Mouse (Mus musculus) spleen, postnatal 0 days (tissue): Measurements from ENCODE around the gene Ssb. TPM values are rescaled to one million over a fixed set of nuclear protein-coding genes. Genes with fewer than 3 reads are reported as not detected.

Experiments
- polyA plus RNA-seq: library from polyadenylated mRNA; unstranded; fragments of >200 nt; fragmentation: Nextera tagmentation; extraction: Ambion mirVana; gene quantifications from 2 replicates; pipeline ENCODE4 v1.2.1, GENCODE M21; 2015

Gene Ssb
- polyA plus RNA-seq, result 253 and 259 TPM in 2 replicates

DNA sequence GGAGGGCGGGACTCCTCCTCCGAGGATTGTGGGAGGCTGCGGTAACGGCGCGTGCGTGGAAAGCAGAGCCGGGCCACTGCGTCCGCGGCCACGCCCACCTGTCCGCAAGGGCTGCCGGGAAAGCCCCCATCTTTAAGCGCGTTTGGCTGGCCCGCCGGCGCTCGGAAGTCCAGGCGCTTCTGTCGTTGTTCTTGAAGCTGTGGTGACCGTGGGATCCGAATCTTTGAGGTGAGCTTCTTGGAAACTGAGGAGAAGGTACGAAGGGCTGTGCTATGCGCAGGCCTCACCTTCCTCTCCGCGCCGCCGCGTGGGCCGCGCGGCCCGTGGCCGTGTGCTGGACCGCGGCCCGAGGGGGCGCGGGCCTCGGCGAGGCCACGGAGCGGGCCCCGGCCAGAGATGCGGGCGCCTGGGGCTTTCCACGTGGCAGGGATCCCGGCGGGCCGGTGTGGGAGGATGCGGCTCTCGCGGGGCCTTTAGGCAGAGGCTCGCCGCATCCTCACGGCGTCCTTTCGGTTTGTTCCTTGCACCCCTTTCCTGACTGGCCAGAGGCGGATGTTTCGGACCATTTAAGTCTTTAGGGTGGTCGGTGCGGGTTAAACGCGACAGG is at the start of gene Ssb:
Gene Ssb (plus strand): TSS at position 78 of the 607 bp plus-strand sequence.

DNA sequence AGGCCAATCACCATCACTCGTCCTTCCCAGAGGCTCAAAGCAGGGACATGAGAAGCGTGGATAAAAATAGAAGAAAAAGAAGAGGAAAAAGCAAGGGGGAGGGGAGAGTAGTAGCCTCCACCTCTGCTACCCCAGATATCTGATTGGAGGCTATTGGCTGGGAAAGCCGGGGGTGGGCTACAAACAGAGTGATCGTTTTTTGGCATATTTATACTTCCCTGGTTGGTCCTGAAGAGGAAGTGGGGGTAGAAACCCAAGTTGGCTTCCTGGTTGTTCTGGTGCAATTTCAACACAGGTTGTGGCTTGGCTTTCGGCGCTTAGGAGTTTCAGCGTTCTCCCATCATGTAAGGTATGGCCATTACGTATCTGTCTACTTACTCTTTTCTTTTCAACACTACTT is 39.7 kb upstream of the Ssb start, which contains the start of gene Klhl23:
Gene Klhl23 (plus strand): TSS at position 234 of the 400 bp plus-strand sequence.

DNA sequence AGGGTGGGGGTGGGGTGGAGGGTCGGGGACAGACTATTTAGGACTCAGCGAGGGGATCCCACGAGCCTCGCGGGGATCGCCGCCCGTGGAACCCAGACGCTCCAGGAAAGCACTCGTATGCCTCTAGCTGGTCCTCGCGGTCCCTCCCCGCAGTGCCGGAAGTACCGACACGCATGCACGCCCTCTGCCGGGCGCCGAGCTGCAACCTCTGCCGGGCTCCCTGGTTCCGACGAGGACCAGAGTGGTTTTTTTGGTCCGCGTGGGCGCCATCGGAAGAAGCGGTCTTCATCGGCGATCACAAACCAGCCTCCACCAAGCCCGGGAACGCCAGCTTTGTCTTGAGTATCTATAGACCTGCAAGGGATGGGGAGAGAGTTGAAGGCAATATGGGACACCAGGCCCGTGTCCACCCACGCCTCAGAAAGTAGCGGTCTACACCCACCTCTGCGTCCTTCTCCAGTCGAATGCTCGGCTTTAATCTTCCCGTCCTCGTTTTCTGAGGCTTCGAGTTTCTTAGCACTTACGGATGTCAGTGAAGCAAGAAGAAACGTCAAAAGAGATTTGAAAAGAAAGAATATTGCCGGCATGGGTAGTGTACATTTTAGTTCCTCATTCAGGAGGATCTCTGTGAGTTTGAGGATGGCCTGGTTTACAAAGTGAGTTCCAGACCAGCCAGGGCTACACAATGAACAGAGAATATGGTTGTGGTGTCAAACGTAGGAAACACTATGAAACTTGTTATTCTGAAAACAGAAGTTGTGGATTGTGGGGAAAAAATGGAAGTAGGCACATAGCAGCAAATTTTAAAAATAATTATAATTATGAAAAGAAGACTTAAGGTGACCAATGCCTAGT is 24.3 kb downstream of the Ssb start, which contains the start of gene Mettl5:
Gene Mettl5 (minus strand): TSS at position 165 of the 855 bp plus-strand sequence.

DNA sequence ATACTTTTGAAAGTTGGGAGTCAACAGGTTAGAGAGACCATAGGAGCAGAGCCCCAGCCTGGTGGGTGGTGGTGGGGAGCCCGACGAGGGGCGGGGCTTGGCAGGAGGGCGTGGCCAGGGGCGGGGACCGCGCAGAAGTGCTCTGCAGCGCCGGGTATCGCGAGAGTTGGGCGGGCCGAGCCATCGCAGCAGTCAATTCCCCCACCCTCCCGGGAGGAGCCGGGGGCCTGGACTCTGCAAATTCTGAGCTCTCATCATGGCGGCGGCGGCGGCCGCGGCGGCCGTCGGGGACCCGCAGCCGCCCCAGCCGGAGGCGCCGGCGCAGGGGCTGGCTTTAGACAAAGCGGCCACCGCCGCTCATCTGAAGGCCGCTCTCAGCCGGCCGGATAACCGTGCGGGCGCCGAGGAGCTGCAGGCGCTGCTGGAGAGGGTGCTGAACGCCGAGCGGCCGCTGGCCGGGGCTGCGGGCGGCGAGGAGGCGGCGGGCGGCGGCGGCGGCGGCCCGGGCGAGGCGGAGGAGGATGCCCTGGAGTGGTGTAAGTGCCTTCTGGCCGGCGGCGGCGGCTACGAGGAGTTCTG is 35.8 kb downstream of the Ssb start, which contains the start of gene Ubr3:
Gene Ubr3 (plus strand): TSS at position 208 of the 579 bp plus-strand sequence.

Other genes starting within 250 kb of the Ssb start
- gene Bbs5, start 214.4 kb upstream of the Ssb start, polyA plus RNA-seq, result 5.7 and 6.1 TPM in 2 replicates
- 0.19 and 0.21 TPM in 2 replicates for gene Klhl41, start 191.4 kb upstream of the Ssb start, polyA plus RNA-seq
- 3.8 and 5.2 TPM in 2 replicates for gene Fastkd1, start 148.0 kb upstream of the Ssb start, polyA plus RNA-seq
- 120 and 121 TPM in 2 replicates for gene Ppig, start 139.0 kb upstream of the Ssb start, polyA plus RNA-seq
- gene Ccdc173, start 72.0 kb upstream of the Ssb start, polyA plus RNA-seq, result 0.94 and 1.0 TPM in 2 replicates
- gene Phospho2, start 71.9 kb upstream of the Ssb start, polyA plus RNA-seq, result 17.3 and 18.7 TPM in 2 replicates
- gene Klhl23, start 39.6 kb upstream of the Ssb start, polyA plus RNA-seq, result 19.9 and 22.6 TPM in 2 replicates
- 43.7 and 43.9 TPM in 2 replicates for gene Mettl5, start 24.1 kb downstream of the Ssb start, polyA plus RNA-seq
- gene Ubr3, start 35.7 kb downstream of the Ssb start, polyA plus RNA-seq, result 8.8 and 9.7 TPM in 2 replicates
- gene Myo3b, start 177.6 kb downstream of the Ssb start, polyA plus RNA-seq, result not detected in 2 replicates